9 mouse cellular contexts compared by ENCODE assay signal in the genomic region with DNA sequence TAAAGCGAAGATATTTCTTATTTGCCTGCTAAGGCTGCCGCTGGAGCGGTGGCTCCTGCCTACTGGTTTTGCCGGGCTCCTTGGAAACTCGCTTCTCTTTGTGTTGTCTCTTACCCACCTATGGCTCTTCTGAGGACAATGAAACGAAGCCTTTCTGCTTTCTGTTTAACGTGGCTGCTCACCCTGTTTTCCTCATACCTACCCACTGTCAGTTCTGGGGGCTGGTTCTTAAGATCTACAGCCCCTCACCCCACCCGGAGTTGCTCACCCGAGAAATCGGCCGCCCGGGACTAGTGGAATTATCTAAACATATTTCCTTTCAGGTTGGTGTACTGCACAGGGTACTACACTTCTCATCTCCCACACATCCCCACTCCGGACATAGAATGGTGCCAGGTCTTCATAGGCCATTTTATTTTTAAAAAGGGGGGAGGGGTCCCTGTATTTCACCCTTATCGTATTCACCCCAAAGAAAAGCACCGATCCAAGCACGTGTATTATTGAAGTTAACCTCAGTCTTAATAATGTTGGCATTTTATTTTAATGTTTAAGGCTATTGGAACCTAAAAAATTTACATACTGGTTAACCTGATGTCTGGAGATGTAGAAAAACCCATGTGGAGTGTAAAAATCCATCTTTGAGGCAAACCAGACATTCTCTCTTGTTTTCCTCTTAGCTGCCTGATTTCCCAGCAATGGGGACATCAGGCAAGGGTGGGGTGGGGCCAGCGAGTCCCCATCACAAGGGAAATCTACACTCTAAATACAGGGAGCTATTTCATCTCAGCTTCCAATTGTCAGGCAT. TPM values are rescaled to one million over a fixed set of nuclear protein-coding genes. Genes with fewer than 3 reads are reported as not detected.
A peak's percentile ranks its signal among the peaks of the same experiment; 100 is the strongest.
DNase-seq lines count a peak whose midpoint lies in the region; ATAC-seq and TF ChIP-seq lines count a peak whose summit lies in the region.
"Had no signal": no experiment of that assay in that cellular context is flagged by ENCODE, and none has a peak within 500 bp of the region (broad histone marks: within the 10 kb centered on the region; RNA-seq: fewer than 3 reads in every experiment).

No protein-coding gene starts in this region.

- peak overlapping the region; percentile 96 for H3K27ac ChIP-seq in lung, embryonic 15.5 days
- peak overlapping the region; percentile 100 for H3K27ac ChIP-seq in forebrain, embryonic 12.5 days
- no peak overlapping the region for H3K27ac ChIP-seq in intestine, postnatal 0 days (ENCODE audit: low read depth, low read length)
- peak overlapping the region; percentile 99 for H3K27ac ChIP-seq in neural tube, embryonic 15.5 days (replicated peaks)

- no peaks in the 10 kb centered on the region for H3K9me3 ChIP-seq in lung, embryonic 15.5 days
- H3K9me3 ChIP-seq in forebrain, embryonic 12.5 days: no peaks in the 10 kb centered on the region
- H3K9me3 ChIP-seq in intestine, postnatal 0 days (ENCODE audit: control insufficient read depth): no peaks in the 10 kb centered on the region
- H3K9me3 ChIP-seq in neural tube, embryonic 15.5 days (replicated peaks): no peaks in the 10 kb centered on the region

- peaks cover 8% of the 10 kb centered on the region for H3K4me1 ChIP-seq in lung, embryonic 15.5 days
- peaks cover 29% of the 10 kb centered on the region for H3K4me1 ChIP-seq in forebrain, embryonic 12.5 days
- H3K4me1 ChIP-seq in intestine, postnatal 0 days (replicated peaks; ENCODE audit: control insufficient read depth, insufficient read depth, low read length): no peaks in the 10 kb centered on the region
- H3K4me1 ChIP-seq in neural tube, embryonic 15.5 days: peaks cover 5% of the 10 kb centered on the region

- peak overlapping the region; percentile 62 for H3K9ac ChIP-seq in lung, embryonic 15.5 days
- peak overlapping the region; percentile 83 for H3K9ac ChIP-seq in forebrain, embryonic 12.5 days
- H3K9ac ChIP-seq in intestine, postnatal 0 days (ENCODE audit: low read depth, low read length): peak overlapping the region; percentile 5; the same call in 1 of the 2 replicates
- H3K9ac ChIP-seq in neural tube, embryonic 15.5 days (replicated peaks): peak overlapping the region; percentile 60

- TF ChIP-seq CTCF in intestine, postnatal 0 days (IDR thresholded peaks at IDR 0.05; ENCODE audit: low read depth): no peak

- peak overlapping the region; percentile 90 for H3K4me2 ChIP-seq in lung, embryonic 15.5 days
- H3K4me2 ChIP-seq in forebrain, embryonic 12.5 days: peak overlapping the region; percentile 71
- peak overlapping the region; percentile 91 for H3K4me2 ChIP-seq in intestine, postnatal 0 days (replicated peaks; ENCODE audit: low read depth)
- peak overlapping the region; percentile 70 for H3K4me2 ChIP-seq in neural tube, embryonic 15.5 days

- no peak for DNase-seq in lung, postnatal 14 days
- DNase-seq in layer of hippocampus, adult 11-12 months (ENCODE audit: low spot score): no peak
- DNase-seq in layer of hippocampus, adult 9-10 months (ENCODE audit: low spot score): no peak

- no peaks in the 10 kb centered on the region for H3K27me3 ChIP-seq in lung, embryonic 15.5 days
- H3K27me3 ChIP-seq in forebrain, embryonic 12.5 days: no peaks in the 10 kb centered on the region
- peaks cover 12% of the 10 kb centered on the region; the same call in 1 of the 2 replicates for H3K27me3 ChIP-seq in intestine, postnatal 0 days (replicated peaks; ENCODE audit: control insufficient read depth, insufficient read depth, low read length)
- no peaks in the 10 kb centered on the region for H3K27me3 ChIP-seq in neural tube, embryonic 15.5 days (replicated peaks)

- ATAC-seq in lung, embryonic 15.5 days (ENCODE audit: borderline replicate concordance, extremely low read depth, low FRiP score, low TSS enrichment): no peak
- no peak for ATAC-seq in forebrain, embryonic 12.5 days (ENCODE audit: low FRiP score)
- ATAC-seq in intestine, postnatal 0 days: no peak
- ATAC-seq in neural tube, embryonic 15.5 days (ENCODE audit: low FRiP score): peak; percentile 3; the same call in 1 of the 2 replicates
- no peak for ATAC-seq in erythroid progenitor cell, adult 5-6 weeks (replicated peaks; ENCODE audit: low FRiP score, poor library complexity, severe bottlenecking)

- WGBS in lung, embryonic 15.5 days: 8% methylated on average over 17 of the region's 17 CpGs
- under 1% methylated on average over 17 of the region's 17 CpGs for WGBS in forebrain, embryonic 12.5 days
- 21% methylated on average over 17 of the region's 17 CpGs for WGBS in intestine, postnatal 0 days
- WGBS in neural tube, embryonic 15.5 days: 2% methylated on average over 17 of the region's 17 CpGs

- peak overlapping the region; percentile 90 for H3K4me3 ChIP-seq in lung, embryonic 15.5 days
- H3K4me3 ChIP-seq in forebrain, embryonic 12.5 days (replicated peaks): peak overlapping the region; percentile 100
- peak overlapping the region; percentile 68 for H3K4me3 ChIP-seq in intestine, postnatal 0 days (ENCODE audit: low read depth, low read length)
- H3K4me3 ChIP-seq in neural tube, embryonic 15.5 days (replicated peaks): peak overlapping the region; percentile 96

- no peaks in the 10 kb centered on the region for H3K36me3 ChIP-seq in lung, embryonic 15.5 days
- peaks cover 9% of the 10 kb centered on the region; the same call in 1 of the 2 replicates for H3K36me3 ChIP-seq in forebrain, embryonic 12.5 days (replicated peaks)
- H3K36me3 ChIP-seq in intestine, postnatal 0 days (ENCODE audit: control insufficient read depth, insufficient read depth): no peaks in the 10 kb centered on the region
- H3K36me3 ChIP-seq in neural tube, embryonic 15.5 days: no peaks in the 10 kb centered on the region

RNA-seq across cellular contexts. Expression of a gene that starts 1.4 kb away (rescaled TPM):
- polyA plus RNA-seq in lung, embryonic 15.5 days (2015; fragmentation: Nextera tagmentation; extraction: Ambion mirVana): 33.2 and 34.9 TPM in 2 replicates
- polyA plus RNA-seq in forebrain, embryonic 12.5 days (2016; fragmentation: Nextera tagmentation; extraction: Ambion mirVana): 701 and 760 TPM in 2 replicates
- 4.7 and 4.9 TPM in 2 replicates for polyA plus RNA-seq in intestine, postnatal 0 days (2015; fragmentation: Nextera tagmentation; extraction: Ambion mirVana)
- 156 and 197 TPM in 2 replicates for polyA plus RNA-seq in neural tube, embryonic 15.5 days (2015; fragmentation: Nextera tagmentation; extraction: Ambion mirVana)
- total RNA-seq in erythroid progenitor cell, adult 5-6 weeks (2015; ENCODE audit: low replicate concordance): not detected in 2 replicates
- total RNA-seq in erythroid progenitor cell, adult 5-6 weeks (2017; ENCODE audit: low replicate concordance): not detected in 2 replicates
- total RNA-seq: neutrophil, adult 5-6 weeks had no signal

Comparison
In these comparisons a context has a peak if more than half of its experiments do, and no peak if none do; other contexts are left out.
1. H3K9ac ChIP-seq: peak in every context shown above with its lines; median percentile 83 in forebrain, embryonic 12.5 days; 62 in lung, embryonic 15.5 days; 60 in neural tube, embryonic 15.5 days; 5 in intestine, postnatal 0 days.